Mouse (Mus musculus) MEL (cell line): ENCODE measurements at regions not wholly inside any gene's neighbourhood (a gene's known extent, or its start where the extent isn't known, plus 50 kb on each side); places are given as distances from the start of the nearest gene placed in this dataset.

Experiments used
- DNase-seq: peaks from one replicate; pipeline ENCODE4 v3.0.0; 2011; ENCODE audit warnings: low read depth, low spot score
- H3K27ac ChIP-seq: 2 replicates; pipeline ENCODE4 v1.5.1; 2012; ENCODE audit warnings: low read depth, mild to moderate bottlenecking, control low read depth, low read length, moderate library complexity; ENCODE audit not compliant: control insufficient read depth
- H3K27me3 ChIP-seq, 2 experiments: fragments of 150-350 bp in 1 of 2; sonication (generic) in 1 of 2; 2 replicates each; pipeline ENCODE4 v1.6.1; 2012; ENCODE audit warnings: low read length in 2 of 2, mild to moderate bottlenecking in 2 of 2, improper control_type of control experiment in 1 of 2, moderate library complexity in 1 of 2; ENCODE audit not compliant: insufficient read depth in 2 of 2, control insufficient read depth in 1 of 2
- H3K36me3 ChIP-seq, 2 experiments: 2 replicates each; pipeline ENCODE4 v1.6.1; 2012 to 2014; ENCODE audit warnings: low read length in 2 of 2, improper control_type of control experiment in 1 of 2, inconsistent platforms in 1 of 2, mild to moderate bottlenecking in 1 of 2; ENCODE audit not compliant: insufficient read depth in 2 of 2, control insufficient read depth in 1 of 2
- H3K4me1 ChIP-seq, 2 experiments: fragments of 150-350 bp in 1 of 2; sonication (generic) in 1 of 2; 2 replicates each; pipeline ENCODE4 v1.6.1; 2012; ENCODE audit warnings: low read length in 2 of 2, improper control_type of control experiment in 1 of 2, mild to moderate bottlenecking in 1 of 2; ENCODE audit not compliant: insufficient read depth in 2 of 2, control insufficient read depth in 1 of 2
- H3K4me3 ChIP-seq, 2 experiments: fragments of 150-350 bp in 1 of 2; sonication (generic) in 1 of 2; 2 replicates each; pipeline ENCODE4 v1.5.1; 2012; ENCODE audit warnings: low read depth in 2 of 2, low read length in 2 of 2, mild to moderate bottlenecking in 2 of 2, moderate library complexity in 2 of 2, control low read depth in 1 of 2, improper control_type of control experiment in 1 of 2; ENCODE audit not compliant: control insufficient read depth in 1 of 2, insufficient read depth in 1 of 2
- H3K79me2 ChIP-seq: 2 replicates; pipeline ENCODE4 v1.6.1; 2012; ENCODE audit warnings: mild to moderate bottlenecking, low read length, moderate library complexity; ENCODE audit not compliant: control insufficient read depth, poor library complexity, insufficient read depth
- H3K9ac ChIP-seq: 2 replicates; pipeline ENCODE4 v1.6.1; 2012; ENCODE audit warnings: low read depth, mild to moderate bottlenecking, control low read depth, low read length, moderate library complexity; ENCODE audit not compliant: control insufficient read depth, poor library complexity, severe bottlenecking
- H3K9me3 ChIP-seq: fragments of 150-350 bp; sonication (generic); replicated peaks from 2 replicates; pipeline ENCODE4 v1.6.1; 2012; ENCODE audit warnings: mild to moderate bottlenecking, low read length, improper control_type of control experiment, moderate library complexity; ENCODE audit not compliant: insufficient read depth
- BHLHE40 ChIP-seq: IDR thresholded peaks from 2 replicates; pipeline ENCODE4 v1.6.1; 2012; ENCODE audit warnings: low read depth, mild to moderate bottlenecking, inconsistent platforms, low read length, improper control_type of control experiment, borderline replicate concordance
- E2F4 ChIP-seq: IDR thresholded peaks from 2 replicates; pipeline ENCODE4 v1.6.1; 2011; ENCODE audit warnings: low read depth, low read length, improper control_type of control experiment, borderline replicate concordance
- ELF1 ChIP-seq: IDR thresholded peaks from 2 replicates; pipeline ENCODE4 v1.6.1; 2014; ENCODE audit warnings: low read depth, mild to moderate bottlenecking, inconsistent platforms, low read length, improper control_type of control experiment, moderate library complexity
- EP300 ChIP-seq, 2 experiments: IDR thresholded peaks; 2 replicates each; pipeline ENCODE4 v1.6.1; 2011; ENCODE audit warnings: improper control_type of control experiment in 2 of 2, low read length in 2 of 2, low read depth in 1 of 2, mild to moderate bottlenecking in 1 of 2
- ETS1 ChIP-seq: IDR thresholded peaks from 2 replicates; pipeline ENCODE4 v1.6.1; 2012; ENCODE audit warnings: low read depth, mild to moderate bottlenecking, inconsistent platforms, low read length, improper control_type of control experiment, moderate library complexity
- GABPA ChIP-seq: IDR thresholded peaks from 2 replicates; pipeline ENCODE4 v1.6.1; 2012; ENCODE audit warnings: low read depth, mild to moderate bottlenecking, inconsistent platforms, low read length, improper control_type of control experiment, moderate library complexity
- HCFC1 ChIP-seq: IDR thresholded peaks from 2 replicates; pipeline ENCODE4 v1.6.1; 2012; ENCODE audit warnings: low read depth, mild to moderate bottlenecking, inconsistent platforms, low read length, improper control_type of control experiment, moderate library complexity
- JUND ChIP-seq: IDR thresholded peaks from 2 replicates; pipeline ENCODE4 v1.6.1; 2011; ENCODE audit warnings: low read depth, mild to moderate bottlenecking, improper control_type of control experiment, low read length
- MAFK ChIP-seq: IDR thresholded peaks from 2 replicates; pipeline ENCODE4 v1.6.1; 2011; ENCODE audit warnings: low read depth, mild to moderate bottlenecking, low read length, improper control_type of control experiment, borderline replicate concordance
- MAZ ChIP-seq: IDR thresholded peaks from 2 replicates; pipeline ENCODE4 v1.6.1; 2012; ENCODE audit warnings: low read depth, mild to moderate bottlenecking, inconsistent platforms, low read length, improper control_type of control experiment
- MXI1 ChIP-seq: IDR thresholded peaks from 2 replicates; pipeline ENCODE4 v1.6.1; 2011; ENCODE audit warnings: mild to moderate bottlenecking, low read depth, low read length, improper control_type of control experiment
- MYC ChIP-seq: IDR thresholded peaks from 2 replicates; pipeline ENCODE4 v1.6.1; 2011; ENCODE audit warnings: low read depth, mild to moderate bottlenecking, low read length, improper control_type of control experiment, moderate library complexity
- NELFE ChIP-seq: IDR thresholded peaks from 2 replicates; pipeline ENCODE4 v1.6.1; 2011; ENCODE audit warnings: low read depth, low read length, improper control_type of control experiment
- NRF1 ChIP-seq: IDR thresholded peaks from 2 replicates; pipeline ENCODE4 v1.6.1; 2014; ENCODE audit warnings: low read depth, mild to moderate bottlenecking, inconsistent platforms, low read length, improper control_type of control experiment, moderate library complexity; ENCODE audit not compliant: poor library complexity, insufficient read depth, severe bottlenecking
- POLR2AphosphoS2 ChIP-seq: IDR thresholded peaks from 2 replicates; pipeline ENCODE4 v1.6.1; 2011; ENCODE audit warnings: low read length, improper control_type of control experiment
- SIN3A ChIP-seq: IDR thresholded peaks from 2 replicates; pipeline ENCODE4 v1.6.1; 2012; ENCODE audit warnings: low read length, improper control_type of control experiment, inconsistent platforms
- SMC3 ChIP-seq: IDR thresholded peaks from 2 replicates; pipeline ENCODE4 v1.6.1; 2011; ENCODE audit warnings: low read depth, low read length, improper control_type of control experiment
- TAL1 ChIP-seq: IDR thresholded peaks from 2 replicates; pipeline ENCODE4 v1.6.1; 2012; ENCODE audit warnings: mild to moderate bottlenecking, inconsistent platforms, low read length, moderate library complexity, mixed read lengths
- TCF12 ChIP-seq: IDR thresholded peaks from 2 replicates; pipeline ENCODE4 v1.6.1; 2014; ENCODE audit warnings: low read depth, mild to moderate bottlenecking, inconsistent platforms, low read length, improper control_type of control experiment, moderate library complexity
- ZC3H11A ChIP-seq: IDR thresholded peaks from 2 replicates; pipeline ENCODE4 v1.6.1; 2012; ENCODE audit warnings: low read depth, mild to moderate bottlenecking, inconsistent platforms, low read length, improper control_type of control experiment

- H3K9ac ChIP-seq, result no peak overlapping the region
- no peak for DNase-seq
- no peak for TF ChIP-seq ETS1
- no peak for TF ChIP-seq MAZ
- no peak for TF ChIP-seq MAFK
- TF ChIP-seq ZC3H11A, result no peak
- TF ChIP-seq TAL1, result no peak
- no peak for TF ChIP-seq NELFE
- no peaks in the 10 kb centered on the region for H3K79me2 ChIP-seq
- H3K27ac ChIP-seq, result no peak overlapping the region
- H3K36me3 ChIP-seq, result no peaks in the 10 kb centered on the region
- no peaks in the 10 kb centered on the region for H3K9me3 ChIP-seq
- H3K4me1 ChIP-seq, result no peaks in the 10 kb centered on the region
- H3K27me3 ChIP-seq, result no peaks in the 10 kb centered on the region
- H3K4me3 ChIP-seq, result no peak overlapping the region
Observed at GRCm38 (mm10) chr15:10838584-10839288, 113.4 kb upstream of the C1qtnf3 start.

GRCm38 (mm10) chr15:10840621-10841034 is 111.5 kb upstream of the C1qtnf3 start:
- H3K27me3 ChIP-seq, result no peaks in the 10 kb centered on the region
- H3K4me1 ChIP-seq, result no peaks in the 10 kb centered on the region
- TF ChIP-seq BHLHE40 (no peak), MXI1 (no peak), JUND (no peak), MAZ (no peak), SMC3 (no peak), ELF1 (no peak), MYC (no peak)
- no peaks in the 10 kb centered on the region for H3K36me3 ChIP-seq
- no peak overlapping the region for H3K27ac ChIP-seq
- no peak for DNase-seq
- H3K79me2 ChIP-seq, result no peaks in the 10 kb centered on the region
- no peak overlapping the region for H3K4me3 ChIP-seq
- no peaks in the 10 kb centered on the region for H3K9me3 ChIP-seq
- H3K9ac ChIP-seq, result no peak overlapping the region

GRCm38 (mm10) chr15:10843060-10843695 is 109.0 kb upstream of the C1qtnf3 start:
- no peak for DNase-seq
- TF ChIP-seq HCFC1, result no peak
- no peak for TF ChIP-seq SIN3A
- no peak for TF ChIP-seq JUND
- TF ChIP-seq TAL1, result no peak
- TF ChIP-seq ZC3H11A, result no peak
- no peak for TF ChIP-seq MAFK
- no peak for TF ChIP-seq E2F4
- TF ChIP-seq GABPA, result no peak
- TF ChIP-seq NELFE, result no peak
- no peak for TF ChIP-seq POLR2AphosphoS2
- TF ChIP-seq NRF1, result no peak
- no peak for TF ChIP-seq TCF12
- no peak for TF ChIP-seq EP300 (IDR thresholded peaks at IDR 0.05; ENCODE audit: low read depth in 1 of 2, low read length in 2 of 2)
- Histone ChIP-seq H3K9me3 (no peaks in the 10 kb centered on the region), H3K36me3 (no peaks in the 10 kb centered on the region), H3K27me3 (no peaks in the 10 kb centered on the region), H3K4me3 (no peak overlapping the region), H3K9ac (no peak overlapping the region), H3K4me1 (no peaks in the 10 kb centered on the region), H3K79me2 (no peaks in the 10 kb centered on the region), H3K27ac (no peak overlapping the region)
